Mouse (Mus musculus): ENCODE measurements around the gene Ryr1. TPM values are rescaled to one million over a fixed set of nuclear protein-coding genes. Genes with fewer than 3 reads are reported as not detected.
"Not testable (repeated sequence)": the region's sequence is repeated elsewhere in the genome, so short reads cannot be mapped to it uniquely, and the experiment has no call there.

Ryr1 gene
- polyA plus RNA-seq, 1 experiment: 0.15 TPM

- DNase-seq (ENCODE audit: low spot score): no peak
These were observed 40.6 kb downstream of the Ryr1 start for GRCm38 (mm10) chr7:29084411-29084810.

- DNase-seq (ENCODE audit: low spot score): no peak
These were observed 45.5 kb downstream of the Ryr1 start for GRCm38 (mm10) chr7:29079419-29079950.

DNA sequence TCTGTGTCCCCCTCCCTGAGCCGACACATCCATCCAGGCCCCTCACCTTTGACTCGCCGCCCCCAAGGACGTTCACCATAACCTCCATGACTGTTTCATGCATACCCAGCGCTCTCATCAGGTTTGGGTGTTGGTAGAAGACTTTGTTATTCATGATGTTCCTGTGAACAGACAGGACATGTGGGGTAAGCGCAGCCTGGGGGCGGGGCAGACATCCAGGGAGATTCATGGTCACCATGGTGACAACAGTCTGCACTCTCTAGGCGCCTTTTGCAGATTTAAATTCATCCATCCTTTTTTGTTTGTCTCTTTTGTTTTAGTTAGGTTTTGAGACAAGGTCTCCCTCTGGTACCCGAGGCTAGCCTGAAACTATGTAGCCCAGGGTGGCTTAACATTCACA lies 48.0 kb downstream of the Ryr1 start:
- DNase-seq (ENCODE audit: low spot score): no peak

DNA sequence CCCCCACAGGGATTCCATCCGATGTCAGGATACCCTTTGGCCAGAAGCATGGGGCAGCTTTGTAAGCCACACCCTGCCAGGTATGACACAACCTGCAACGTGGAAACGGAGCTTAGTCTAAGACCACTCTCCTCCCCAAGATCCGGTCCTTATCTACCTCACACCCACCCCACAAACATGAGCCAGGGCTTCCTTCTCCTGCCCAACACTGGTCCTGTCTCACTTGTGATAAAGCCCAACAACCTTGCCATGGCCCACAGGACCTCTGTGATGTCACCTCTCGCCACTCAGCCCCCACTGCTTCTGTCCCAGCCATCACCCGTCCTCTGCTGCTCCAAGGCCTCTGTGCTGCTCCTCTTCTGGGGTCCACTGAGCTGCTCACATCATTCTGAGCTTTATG lies 49.8 kb downstream of the Ryr1 start:
- DNase-seq (ENCODE audit: low spot score): no peak

GRCm38 (mm10) chr7:29072689-29073088 lies 52.3 kb downstream of the Ryr1 start:
- no peak for DNase-seq (ENCODE audit: low spot score)

DNA sequence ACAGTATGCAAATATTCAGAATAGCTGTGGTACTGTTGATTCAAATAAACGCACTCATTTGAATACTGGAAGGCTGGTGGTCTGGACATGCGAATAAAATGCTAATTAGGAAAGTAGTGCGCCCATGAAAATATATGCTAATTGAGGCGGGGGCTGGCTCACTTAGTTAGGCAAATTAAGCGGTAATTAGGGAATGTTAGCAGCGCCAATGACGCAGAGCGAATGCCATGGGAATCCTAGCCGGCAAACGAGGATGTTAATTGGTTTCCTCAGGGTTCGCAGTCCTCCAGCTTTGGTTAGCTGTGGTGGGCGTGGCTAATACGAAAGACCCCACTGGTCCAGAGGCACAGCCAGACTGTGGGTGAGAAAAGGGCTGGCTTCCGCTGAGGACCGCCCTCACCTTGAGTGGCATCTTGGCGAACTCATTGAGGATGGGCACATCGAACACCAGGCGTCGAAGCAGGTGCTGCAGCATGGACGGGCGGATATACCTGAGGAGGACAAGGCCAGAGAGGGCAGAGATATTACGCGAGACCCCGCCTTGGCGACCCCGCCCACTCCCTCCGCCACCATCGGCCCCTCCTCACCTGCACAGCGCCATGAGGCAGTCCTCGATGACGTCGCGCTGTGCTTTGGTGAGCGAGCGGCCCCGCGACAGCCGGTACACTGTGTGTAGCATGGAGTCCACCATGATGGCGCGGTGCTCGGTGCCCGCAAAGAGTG lies 53.6 kb downstream of the Ryr1 start:
- no peak for DNase-seq (ENCODE audit: low spot score)

DNA sequence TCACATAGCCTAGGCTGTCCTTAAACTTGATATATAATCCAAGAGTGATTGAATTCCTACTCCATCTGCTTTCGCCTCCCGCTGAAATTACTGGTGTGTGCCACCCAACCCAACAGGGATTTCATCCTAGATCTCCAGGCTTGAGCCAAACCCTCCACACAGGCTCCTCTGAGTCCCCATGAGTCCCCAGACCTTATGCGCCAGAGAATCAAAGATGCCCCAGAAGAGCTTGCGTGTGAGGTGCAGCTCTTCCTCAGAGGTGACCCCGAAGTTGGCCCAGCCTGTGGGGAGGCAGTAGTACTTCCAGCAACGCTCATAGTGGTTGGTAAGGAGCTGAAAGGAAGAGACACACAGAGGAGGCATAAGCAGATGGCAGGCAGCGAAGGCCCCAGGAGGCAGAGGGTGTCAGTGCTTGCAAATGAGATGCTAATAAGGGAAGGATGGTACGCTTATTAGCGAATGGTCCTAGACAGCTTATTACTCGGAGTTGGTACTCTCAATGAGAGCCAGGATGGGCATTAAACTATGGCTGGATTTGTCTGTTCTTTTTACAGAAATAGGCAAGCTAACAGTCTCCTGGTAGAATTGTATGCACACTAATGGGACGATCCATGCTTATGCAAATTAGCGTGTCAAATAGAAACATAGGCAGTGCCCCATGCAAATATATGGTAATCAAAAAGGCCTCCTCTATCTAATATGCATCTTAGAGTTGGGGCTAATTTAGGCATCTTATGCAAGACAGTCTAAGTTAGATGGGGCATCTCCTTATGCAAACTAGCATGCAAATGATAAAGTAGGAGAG lies 54.4 kb downstream of the Ryr1 start:
- no peak for DNase-seq (ENCODE audit: low spot score)

- no peak for DNase-seq (ENCODE audit: low spot score)
These were observed 57.2 kb downstream of the Ryr1 start for GRCm38 (mm10) chr7:29067758-29068157.

DNA sequence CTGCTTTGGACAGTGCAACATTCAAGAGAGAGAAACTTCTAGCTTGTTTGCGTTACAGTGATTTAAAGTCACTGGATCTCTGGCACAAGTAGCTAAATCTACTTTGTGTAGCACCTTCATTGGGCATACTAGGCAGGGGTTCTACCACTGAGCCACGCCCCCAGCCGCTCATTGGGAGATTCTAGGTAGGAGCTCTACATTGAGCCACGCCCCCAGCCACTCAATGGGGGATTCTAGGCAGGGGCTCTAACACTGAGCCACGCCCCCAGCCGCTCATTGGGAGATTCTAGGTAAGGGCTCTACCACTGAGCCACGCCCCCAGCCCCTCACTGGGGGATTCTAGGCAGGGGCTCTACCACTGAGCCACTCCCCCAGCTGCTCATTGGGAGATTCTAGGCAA lies 61.5 kb downstream of the Ryr1 start:
- not testable (repeated sequence) for DNase-seq (ENCODE audit: low spot score)

- DNase-seq (ENCODE audit: low spot score): no peak
These were observed 63.4 kb downstream of the Ryr1 start for GRCm38 (mm10) chr7:29061522-29062037.

- no peak for DNase-seq (ENCODE audit: low spot score)
These were observed 65.5 kb downstream of the Ryr1 start for GRCm38 (mm10) chr7:29059445-29059844.

- no peak for DNase-seq (ENCODE audit: low spot score)
These were observed 72.2 kb downstream of the Ryr1 start for GRCm38 (mm10) chr7:29052821-29053220.

GRCm38 (mm10) chr7:29050797-29051196 lies 74.2 kb downstream of the Ryr1 start:
- no peak for DNase-seq (ENCODE audit: low spot score)

GRCm38 (mm10) chr7:29048615-29049014 lies 76.4 kb downstream of the Ryr1 start:
- DNase-seq (ENCODE audit: low spot score): no peak

GRCm38 (mm10) chr7:29048070-29048469 lies 76.9 kb downstream of the Ryr1 start:
- DNase-seq (ENCODE audit: low spot score): no peak

DNA sequence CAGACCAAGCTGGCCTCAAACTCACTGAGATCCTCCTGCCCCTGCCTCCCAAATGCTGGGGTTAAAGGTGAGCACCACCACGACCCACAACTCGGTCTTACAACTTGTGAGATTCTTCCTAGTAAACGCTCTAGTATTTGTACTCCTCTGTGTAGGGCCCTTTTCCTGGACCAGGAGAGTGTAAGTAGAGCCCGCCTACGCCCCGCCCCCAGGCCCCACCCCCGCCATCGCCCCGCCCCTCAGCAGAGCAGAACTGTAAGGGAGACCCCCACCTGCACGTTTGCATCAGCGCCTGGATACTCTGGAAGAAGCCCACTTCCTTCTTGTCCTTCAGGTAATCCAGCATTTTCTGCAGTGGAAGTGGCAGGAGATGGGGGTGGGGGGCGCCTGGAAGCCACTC lies 78.4 kb downstream of the Ryr1 start:
- DNase-seq (ENCODE audit: low spot score): no peak

DNA sequence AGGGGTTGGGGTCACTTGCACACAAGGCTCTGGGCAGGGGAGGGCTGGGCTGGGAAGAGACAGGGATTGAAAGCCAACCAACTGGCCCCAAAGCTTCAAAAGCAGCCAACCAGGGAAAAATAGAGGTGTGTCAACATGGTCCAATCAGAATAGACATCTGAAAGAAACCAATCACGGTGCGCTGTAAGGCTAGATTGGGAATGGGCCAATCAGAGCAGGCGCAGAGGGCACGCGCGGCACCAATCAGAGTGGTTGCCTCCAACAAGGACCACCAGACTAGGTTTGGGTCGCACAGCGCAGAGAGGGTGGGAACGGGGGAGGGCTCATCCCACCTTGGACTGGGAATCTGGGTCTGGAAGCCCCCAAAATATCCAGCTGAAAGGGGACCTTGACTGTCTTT lies 80.7 kb downstream of the Ryr1 start:
- DNase-seq (ENCODE audit: low spot score): no peak

DNA sequence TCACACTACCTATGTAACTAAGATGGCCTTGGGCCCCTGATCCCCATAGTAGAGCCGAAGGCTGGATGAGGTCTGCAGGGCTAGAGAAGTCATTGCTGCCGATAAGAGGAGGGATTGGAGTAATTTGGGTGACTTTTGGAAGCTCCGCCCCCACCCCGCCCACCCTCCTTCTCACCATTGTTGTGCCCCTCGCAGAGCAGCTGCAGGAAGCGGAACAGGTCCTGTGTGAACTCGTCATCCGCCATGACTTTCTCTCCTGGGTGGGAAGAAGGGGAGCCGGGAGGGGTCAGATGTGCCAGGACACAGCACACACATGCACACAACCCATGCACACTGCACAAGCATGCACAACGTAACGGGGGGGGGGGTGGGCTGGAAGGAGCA lies 81.3 kb downstream of the Ryr1 start:
- DNase-seq (ENCODE audit: low spot score): no peak

GRCm38 (mm10) chr7:29043016-29043673 lies 81.8 kb downstream of the Ryr1 start:
- DNase-seq (ENCODE audit: low spot score): no peak

DNA sequence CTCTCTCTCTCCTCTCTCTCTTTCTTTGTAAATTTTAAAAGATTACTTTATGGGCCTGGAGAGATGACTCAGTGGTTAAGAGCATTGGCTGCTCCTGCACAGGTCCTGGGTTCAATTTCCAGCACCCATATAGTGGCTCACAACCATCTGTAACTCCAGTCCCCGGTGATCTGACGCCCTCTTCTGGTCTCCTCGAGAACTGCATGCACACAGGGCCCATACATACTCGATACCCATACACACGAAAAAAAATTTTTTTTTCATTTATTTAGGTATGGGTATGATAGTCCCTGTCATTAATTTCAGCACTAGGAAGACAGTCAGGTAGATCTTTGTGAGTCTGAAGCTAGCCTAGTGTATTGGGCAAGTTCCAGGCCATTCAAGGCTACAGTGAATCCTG lies 83.8 kb downstream of the Ryr1 start:
- no peak for DNase-seq (ENCODE audit: low spot score)

DNA sequence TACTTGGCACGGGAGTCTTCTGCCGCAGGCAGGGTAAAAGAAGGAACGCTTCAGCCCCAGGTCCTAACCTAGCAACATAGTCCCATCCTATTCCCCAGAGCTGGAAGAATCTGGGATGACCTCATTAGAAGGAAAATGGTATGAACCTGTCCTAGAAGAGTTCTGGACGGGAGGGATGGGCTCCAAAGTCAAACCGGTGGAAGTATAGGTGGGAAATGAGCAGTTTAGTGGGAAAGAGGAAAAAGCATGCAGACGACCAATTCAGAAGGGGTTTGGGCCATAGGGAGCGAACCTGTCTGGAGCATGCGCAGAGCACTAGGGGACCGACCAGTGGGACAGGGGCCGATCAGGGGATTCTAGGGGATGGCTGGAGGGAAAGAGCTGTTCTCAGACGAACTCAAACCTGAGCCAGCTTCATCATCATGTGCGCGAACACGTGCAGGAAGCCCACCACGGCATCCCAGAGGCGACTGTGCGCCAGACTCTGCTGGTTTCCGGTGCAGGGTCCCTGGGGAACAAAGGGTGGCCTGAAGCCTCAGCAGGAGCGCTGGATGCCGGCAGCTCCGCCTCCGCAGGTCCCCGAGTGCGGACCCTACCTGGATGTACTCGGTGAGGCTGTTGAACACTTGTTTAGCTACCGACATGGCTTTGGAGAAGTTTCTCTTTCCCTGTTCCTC lies 84.9 kb downstream of the Ryr1 start:
- DNase-seq (ENCODE audit: low spot score): no peak

DNA sequence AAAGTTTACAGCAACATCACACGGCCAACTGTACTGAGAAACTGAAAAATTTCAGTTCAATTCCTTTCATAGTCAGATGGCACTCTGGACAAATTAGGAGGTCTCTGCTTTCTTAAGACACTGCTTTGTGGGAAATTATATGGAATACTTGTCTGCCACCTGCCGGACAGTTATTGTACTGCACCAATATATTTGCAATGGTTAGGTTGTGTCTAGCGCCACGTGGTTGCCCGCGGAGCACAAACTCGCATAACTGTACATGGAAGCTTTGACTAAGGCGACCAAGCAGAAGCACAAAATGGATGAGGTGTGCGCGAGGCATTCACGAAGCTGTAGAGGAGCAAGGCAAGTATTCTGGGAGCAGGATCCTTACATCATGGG lies 85.4 kb downstream of the Ryr1 start:
- peak; percentile 37 for DNase-seq (ENCODE audit: low spot score)

All from urinary bladder, adult 2 months (tissue).